Mouse (Mus musculus) lung, postnatal 0 days (tissue): ENCODE measurements around the gene Tcf12.

Experiments used
- CTCF ChIP-seq: IDR thresholded peaks from 2 replicates; pipeline ENCODE4 v1.5.1; 2016; ENCODE audit warnings: antibody characterized with exemption, mild to moderate bottlenecking
- EP300 ChIP-seq: IDR thresholded peaks from 2 replicates; pipeline ENCODE4 v1.6.1; 2016; ENCODE audit warnings: antibody characterized with exemption, mild to moderate bottlenecking, control low read depth

- TF ChIP-seq CTCF, result no peak
- no peak for TF ChIP-seq EP300
Observed at GRCm38 (mm10) chr9:71895291-71895690, 216.4 kb downstream of the Tcf12 start.
